Mouse (Mus musculus) lung, adult 18-20 months (tissue): Measurements from ENCODE around the gene Nr6a1.

Source experiments
- DNase-seq, 2 experiments: peaks; one replicate each; pipeline ENCODE4 v3.0.0; 2022; ENCODE audit warnings: mixed read lengths in 2 of 2

Gene Nr6a1

DNA sequence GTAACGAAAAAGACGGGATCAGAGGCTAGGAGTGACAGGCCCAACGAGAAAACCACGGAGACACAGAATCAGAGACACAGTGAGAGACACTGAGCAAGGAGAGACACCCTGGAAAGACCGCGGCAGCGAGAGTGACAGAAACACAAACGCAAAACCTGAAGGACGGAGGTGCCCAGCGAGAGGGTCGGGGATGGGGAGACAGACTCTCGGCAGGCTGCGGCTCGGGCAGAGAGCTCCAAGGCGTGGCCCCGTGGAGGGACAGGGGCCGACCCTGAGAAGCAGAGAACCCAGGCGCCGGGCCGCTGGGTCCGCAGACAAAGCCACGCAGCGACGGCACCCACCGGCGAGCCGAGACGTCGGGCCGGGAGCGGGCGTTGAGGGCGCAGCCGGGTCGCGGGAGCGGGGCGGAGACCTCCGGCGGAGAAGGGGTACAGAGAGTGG is 216.0 kb downstream of the Nr6a1 start:
- DNase-seq = no peak

DNA sequence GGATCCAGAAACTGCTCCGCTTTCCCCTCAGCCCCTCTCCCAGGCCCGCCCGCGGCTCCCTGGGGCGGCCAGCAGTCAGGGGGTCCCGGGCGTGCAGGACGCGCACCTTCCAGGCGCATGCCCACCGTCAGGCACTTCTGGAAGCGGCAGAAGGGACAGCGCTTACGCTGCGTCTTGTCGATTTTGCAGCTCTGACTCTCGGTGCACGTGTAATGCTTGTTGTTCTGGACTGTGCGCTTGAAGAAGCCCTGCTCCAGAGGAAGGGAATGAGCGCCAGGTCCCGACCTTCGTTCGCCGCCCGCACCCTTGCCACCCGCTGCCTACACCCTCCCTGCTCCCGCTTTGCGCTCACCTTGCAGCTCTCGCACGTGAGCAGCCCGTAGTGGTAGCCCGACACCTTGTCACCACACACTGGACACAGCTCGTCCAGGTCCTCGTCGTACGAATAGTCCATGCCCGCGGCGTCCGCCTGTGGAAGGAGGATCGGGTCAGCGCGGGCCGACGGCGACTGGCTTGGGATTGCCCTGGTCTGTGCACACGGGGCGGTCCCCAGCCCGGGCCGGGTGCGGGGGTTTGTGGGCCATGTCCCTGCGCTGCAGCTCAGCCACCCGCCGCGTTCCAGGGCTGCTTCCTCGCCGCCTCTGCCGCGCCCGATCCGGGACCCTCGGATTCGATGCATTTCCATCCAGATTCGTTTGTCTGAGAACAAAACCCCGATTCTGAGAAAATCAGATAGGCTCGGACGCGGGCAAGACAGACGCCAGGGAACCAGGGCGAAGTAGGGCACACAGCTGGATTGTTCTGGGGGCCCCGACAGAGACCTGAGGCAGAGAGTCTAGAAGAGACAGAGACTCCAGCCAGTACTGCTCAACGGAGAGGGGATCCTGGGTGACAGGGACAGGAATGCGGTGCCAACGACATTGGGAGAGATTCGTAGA is 216.9 kb downstream of the Nr6a1 start:
- no peak for DNase-seq

DNA sequence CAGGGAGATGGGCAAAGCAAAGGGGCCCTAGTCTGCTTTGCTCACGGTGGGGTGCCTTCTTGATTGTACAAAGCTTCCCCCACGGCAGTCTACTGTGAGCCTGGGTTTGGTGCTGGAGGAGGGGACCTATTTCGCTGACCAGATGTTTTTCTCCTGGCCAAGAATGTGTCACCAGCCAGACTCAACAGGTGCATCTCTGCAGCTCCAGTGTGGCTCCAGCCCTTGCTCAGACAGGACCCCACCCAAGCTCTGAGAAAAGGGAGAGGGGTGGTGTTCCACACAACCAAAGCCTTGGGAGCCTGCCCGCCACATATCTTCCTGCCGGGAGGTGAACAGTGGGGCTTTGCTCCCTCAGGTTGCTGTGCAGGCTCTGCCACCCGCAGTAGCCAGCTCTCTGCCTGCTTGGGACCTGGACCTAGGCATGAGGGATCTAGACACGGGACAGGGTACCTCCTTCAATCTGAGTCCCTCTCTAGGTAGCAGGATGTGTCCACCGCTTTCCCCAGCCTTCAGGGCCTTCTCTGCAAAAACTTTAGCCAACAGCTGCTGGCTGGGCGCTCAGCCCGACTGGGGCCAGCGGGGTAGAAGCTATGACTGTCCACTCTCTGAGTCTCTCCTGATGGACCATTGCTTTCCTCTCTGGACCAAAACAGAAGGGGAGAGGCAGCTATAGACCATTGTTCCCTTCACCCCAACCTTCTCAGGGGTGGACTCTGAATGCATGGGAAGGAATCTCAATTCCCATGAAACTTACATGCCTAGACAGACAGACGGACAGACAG is 218.4 kb downstream of the Nr6a1 start:
- DNase-seq = no peak

DNA sequence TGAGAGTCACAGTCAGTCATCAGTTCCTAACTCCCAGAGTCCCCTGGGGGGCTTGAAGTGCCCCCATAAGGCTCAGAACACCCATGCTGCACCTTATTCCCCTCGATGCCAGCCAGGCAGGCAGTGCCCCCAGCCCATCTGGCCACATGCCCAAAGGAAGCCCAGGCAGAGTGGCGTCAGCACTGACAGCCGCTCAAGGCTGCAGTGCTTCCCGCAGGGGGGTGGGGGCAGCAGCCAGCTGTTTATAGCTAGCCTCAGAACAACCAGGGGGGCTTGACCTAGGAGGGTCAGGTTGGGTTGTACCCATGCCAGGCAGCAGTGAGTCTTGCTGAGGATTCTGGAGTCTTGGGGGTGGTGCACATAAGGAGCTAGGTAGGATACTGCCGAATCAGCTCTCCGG is 220.8 kb downstream of the Nr6a1 start:
- DNase-seq = no peak

DNA sequence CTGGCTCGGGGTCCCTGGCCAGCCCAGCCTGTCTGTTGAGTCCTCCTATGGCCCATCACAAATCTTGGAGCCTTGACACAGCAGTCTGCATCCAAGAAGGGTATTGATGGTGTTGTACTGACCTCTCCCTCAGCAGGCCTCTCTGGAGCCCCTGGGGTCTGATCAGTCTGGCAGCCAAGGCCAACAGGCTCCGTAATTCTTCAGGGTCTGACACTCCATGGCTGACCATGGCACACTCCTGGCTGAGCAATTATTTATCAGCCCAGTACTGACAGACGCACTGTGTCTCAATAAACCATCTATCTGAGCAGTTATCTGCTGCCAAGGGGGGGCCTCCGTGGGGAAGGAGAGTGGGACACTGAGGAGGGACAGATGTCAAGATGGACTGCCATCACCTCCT is 222.5 kb downstream of the Nr6a1 start:
- no peak for DNase-seq

DNA sequence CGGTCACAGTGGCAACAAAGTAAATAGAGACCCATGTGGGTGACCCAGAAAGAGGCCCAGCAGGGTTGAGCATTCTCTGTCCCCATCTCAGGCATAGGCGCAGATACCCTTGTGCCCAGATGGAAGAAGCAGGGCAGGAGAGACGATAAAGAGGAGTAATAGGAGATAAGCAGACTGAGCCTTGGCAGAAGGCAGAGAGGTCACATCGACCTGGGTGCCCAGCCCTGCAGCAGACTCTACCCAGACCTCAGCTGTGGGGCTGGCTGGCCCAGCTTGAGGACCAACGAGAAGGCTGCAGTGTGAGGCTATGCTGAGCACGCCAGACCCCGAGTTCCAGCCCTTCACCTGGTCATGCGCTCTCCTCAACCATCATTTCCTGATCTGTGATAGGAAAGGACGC is 223.2 kb downstream of the Nr6a1 start:
- no peak for DNase-seq

DNA sequence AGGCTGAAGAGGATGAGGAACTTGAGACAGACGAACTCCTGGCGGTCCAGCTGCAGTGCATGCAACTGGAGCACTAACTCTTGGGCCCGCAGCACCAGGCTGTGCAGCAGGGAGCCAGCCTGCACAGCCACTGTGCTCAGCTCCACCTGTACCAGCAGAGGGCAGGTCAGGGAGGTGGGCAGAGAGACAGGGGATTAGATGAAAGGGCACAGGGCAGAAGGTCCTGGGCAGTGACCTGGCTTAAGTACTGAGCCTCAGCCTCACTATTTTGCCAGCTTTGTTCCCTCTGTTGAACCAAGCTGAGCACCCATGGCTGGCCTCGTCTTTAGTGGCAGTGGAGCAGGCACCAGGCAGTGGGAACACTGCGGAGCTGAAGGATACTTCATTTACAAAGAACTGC is 227.3 kb downstream of the Nr6a1 start:
- DNase-seq = no peak

DNA sequence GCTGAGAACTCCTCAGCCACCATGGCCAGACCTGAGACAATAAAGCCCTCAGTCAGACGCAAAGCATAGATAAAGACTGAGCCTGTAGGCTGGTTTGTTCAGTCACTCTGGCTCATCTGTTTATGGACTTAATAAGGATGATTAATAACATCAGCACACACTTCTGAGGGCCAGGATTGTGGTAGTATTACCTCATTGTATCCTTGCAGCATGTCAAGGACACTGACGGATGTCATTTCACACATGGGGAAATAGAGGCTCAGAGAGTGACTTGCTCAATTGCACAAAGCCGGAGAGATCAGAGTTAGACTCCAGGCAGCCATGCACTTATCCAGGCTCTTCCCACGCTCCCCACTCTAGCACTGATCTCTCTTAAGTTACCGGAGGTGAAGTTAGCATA is 228.9 kb downstream of the Nr6a1 start:
- DNase-seq = no peak

DNA sequence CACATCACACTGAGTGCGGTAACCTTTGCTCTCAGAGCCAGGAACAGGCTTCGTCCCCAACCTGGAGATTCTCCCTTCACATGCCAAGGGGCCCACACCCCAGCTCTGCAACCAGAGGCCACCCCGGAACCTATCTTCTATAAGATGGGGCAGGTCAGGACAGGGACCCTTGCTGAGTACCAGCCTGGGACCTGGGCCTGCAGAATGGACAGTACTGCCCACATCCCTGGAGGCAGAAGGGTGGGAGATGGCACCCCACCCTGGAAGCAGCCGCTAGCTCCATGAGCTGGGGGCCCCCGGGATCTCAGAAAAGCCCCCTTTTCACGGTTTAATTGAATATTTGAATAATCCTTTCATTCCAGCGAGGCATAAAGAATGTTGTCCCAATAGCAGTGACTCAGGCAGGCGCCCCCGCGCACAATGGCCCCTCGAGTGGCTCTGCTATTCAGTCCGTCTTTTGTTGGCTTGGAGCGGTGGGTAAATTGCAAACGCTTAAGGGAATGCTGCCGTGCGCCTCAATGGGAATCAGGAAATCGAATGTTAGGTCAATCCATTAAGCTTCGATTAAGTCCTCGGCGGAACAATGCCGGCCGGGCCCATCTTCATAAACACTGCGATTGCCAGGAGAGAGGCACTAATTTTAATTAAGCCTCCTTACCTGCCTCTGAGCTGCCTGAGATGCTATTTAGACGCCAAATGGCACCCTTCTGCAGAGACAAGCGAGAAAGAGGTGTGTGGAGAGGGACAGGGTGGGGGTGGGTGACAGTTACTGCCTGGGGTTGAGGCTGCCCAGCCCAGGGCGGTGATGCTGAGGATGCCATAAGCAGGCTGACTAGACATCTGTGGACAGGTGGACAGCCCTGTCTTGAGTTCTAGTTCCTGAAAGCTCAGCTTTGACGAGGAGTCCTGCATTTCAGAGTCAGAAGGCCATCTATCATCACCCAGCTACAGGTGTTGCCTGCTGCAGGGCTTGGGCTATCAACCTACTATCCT is 230.1 kb downstream of the Nr6a1 start:
- no peak for DNase-seq

DNA sequence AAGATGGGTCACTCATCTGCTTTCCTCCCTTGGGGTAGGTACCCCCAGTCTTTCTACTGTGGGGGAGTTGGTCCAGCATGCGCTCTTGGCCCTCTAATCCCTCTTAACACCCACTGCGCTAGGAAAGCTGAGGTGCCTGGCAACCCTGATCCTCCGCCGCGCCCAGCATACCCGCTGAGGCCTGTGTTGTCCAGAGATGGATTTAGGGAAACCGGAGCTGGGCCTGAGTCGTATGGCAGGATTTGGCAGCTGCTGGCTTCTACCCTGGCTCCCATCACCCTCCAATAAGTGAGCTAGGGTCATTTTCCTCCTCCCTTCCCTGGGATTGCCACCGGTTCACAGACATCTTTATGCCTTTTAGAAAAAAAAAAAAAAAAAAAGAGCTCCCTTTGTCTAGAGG is 231.7 kb downstream of the Nr6a1 start:
- DNase-seq = no peak

DNA sequence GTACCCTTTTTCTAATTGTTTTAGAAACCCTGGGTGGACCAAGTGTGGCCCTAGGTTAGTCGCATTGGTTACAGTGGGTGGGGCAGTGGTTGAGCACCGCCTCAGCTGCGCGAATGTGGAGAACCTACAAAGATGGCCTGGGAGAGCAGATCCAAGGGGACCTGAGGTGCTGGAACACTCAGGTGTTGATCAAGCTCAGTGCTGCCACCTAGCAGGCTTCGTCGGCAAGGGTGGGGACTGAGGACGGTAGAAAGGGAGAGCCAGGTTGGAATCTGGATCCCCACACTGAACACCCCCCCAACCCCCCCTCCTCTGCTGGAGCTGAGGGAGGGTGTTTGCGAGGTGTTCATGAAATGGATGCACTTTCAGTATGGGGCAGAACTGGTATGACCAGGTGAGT is 235.9 kb downstream of the Nr6a1 start:
- peak; percentile 16 to 24 for DNase-seq

DNA sequence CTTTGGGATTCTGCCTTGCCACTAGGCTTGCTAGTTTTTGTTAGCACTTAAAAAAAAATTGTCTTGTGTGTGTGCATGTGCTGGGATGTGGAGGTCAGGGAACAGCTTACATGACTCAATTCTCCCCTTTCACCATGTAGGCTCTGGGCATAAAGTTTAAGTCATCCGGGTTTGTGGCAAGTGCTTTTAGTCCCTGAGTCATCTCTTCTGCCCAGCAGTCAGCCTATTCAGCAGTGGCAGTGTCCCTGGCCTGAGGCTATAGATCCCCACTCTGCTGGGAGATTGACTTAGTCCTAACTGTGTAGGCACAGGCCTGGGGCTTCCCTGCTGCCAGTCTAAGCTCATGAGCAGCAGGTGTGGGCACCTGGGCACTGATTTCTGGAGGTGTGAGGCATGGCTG is 237.6 kb downstream of the Nr6a1 start:
- no peak for DNase-seq

DNA sequence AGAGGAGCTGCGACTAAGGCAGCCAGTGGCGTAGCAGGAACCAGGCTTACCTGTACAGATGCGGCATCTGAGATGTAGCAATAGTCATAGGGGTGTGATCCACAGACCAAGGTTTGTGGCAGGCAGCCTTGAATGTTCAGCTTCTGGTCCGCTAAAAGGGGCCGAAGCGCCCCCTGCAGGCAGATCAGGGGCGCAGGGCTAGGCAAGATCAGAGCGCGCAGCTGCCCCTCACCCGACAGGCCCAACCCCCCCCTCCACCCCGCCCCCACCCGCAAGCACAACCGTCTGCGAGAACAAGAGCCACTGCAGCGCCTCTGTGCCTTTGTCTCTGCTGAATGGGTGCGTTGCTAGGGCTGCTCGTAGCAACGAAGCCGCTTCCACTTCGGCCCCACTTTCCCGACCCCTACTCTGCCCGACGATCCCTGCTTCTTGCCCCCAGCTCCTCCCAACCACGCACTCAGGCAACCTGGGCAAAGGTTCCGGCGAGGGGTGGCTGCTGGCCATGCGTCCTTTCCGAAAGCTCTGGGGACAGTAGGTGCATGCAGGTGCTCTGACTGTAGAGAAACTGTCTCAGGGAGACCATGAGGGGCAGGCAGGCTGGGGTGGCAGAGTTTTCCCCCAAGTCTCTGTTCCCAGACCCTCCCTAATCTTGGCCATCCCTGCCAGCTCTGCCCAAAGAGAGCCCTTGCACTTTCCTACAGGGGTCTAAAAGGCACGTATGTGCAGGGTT is 238.5 kb downstream of the Nr6a1 start:
- no peak for DNase-seq

DNA sequence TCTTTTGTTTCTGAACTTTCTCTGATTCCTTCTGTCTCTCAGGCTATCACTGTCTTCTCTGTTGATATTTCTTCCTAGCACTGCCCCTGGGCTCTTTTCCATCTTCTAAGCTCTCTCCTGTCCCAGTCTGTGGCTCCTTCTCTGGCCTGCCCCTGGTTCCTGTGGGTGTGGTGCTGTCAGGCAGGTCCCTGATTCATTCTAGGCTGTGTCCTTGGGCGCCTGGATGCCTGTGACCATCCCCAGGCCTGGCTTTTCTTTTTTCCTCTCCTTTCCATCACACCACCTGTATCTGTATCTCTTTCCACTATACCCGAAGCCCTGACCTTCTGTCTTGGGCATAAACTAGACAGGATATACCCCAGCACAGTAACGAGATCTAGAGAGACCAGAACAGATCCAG is 241.7 kb downstream of the Nr6a1 start:
- no peak for DNase-seq

DNA sequence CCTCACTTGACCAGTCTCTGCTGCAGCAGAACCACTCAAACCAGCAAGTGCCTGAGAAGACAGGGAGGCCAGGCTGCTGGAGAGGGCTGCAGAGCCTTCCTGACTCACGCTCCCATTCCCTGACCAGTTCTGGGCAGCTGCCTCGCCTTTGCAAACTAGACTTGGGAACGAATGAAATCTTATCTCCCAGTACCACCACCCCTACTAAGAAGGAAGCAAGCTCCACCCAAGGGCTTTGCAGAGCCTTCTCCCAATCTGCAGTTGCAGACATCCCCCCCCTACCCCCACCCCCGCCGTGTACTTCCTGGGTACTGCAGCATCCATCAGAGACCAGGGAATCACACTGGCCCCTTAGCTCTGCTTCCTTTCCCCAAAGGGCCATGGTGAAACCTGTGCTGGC is 244.4 kb downstream of the Nr6a1 start:
- no peak for DNase-seq

DNA sequence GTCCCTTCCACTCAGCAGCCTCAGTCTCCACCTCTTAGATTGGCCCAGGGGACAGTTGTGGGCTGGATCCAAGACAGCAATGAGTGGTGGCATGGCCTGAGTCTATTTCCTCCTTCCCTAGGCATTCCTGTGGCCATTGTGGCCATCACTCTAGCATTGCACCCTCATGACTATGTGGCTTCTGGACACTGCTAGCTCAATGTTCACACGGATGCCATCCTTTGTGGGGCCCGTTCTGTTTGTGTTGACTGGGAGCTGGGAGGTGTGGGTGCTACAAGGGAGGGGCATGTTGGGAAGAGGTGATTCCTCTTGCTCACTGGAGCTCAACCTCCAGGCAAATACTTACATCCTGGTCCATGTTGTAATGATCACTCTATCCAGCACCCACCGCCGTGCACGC is 245.3 kb downstream of the Nr6a1 start:
- no peak for DNase-seq

DNA sequence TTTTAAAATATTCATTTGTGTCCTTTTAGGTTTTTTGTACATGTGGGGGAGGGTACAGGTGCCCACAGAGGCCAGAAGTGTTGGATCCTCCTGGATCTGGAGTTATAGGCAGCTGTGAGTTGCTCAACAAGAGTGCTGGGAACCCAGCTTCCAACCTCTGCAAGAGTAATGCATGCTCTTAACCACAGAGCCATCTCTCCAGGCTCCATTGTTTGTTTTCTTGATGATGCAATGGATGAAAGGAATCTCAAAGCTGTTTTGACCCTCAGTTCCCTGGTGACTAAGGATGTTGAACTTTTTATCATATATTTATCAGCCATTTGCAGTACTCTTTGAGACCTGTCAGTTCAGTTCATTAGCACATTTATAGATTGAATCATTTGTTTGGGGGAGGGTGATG is 248.5 kb downstream of the Nr6a1 start:
- DNase-seq = no peak

DNA sequence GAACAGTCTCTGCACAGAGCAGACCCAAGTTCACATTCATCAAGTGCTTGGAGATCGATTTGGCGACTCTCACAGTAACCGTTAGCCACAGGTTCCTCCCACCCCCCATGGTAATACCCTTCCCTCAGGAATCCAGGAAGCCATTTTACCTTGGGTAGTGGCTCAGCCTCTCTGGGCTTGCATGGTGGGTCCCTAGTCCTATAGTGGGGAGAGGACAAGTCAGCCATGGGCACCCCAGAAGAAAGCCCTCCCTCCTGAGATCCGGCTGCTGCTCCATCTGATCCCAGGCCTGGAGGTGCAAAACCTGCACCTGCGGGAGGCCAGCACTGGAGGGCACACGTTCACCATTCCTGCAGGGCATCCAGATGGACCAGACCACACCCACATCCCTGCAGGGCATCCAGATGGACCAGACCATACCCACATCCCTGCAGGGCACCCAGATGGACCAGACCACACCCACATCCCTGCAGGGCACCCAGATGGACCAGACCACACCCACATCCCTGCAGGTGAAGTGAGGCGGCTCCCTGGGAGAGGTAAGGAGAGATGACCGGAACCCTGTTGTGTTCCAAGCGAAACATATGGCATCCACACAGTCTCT is 252.0 kb downstream of the Nr6a1 start:
- peak in 1 of 2 experiments; percentile 4 for DNase-seq
